8 mouse cellular contexts compared by ENCODE assay signal in the genomic region with DNA sequence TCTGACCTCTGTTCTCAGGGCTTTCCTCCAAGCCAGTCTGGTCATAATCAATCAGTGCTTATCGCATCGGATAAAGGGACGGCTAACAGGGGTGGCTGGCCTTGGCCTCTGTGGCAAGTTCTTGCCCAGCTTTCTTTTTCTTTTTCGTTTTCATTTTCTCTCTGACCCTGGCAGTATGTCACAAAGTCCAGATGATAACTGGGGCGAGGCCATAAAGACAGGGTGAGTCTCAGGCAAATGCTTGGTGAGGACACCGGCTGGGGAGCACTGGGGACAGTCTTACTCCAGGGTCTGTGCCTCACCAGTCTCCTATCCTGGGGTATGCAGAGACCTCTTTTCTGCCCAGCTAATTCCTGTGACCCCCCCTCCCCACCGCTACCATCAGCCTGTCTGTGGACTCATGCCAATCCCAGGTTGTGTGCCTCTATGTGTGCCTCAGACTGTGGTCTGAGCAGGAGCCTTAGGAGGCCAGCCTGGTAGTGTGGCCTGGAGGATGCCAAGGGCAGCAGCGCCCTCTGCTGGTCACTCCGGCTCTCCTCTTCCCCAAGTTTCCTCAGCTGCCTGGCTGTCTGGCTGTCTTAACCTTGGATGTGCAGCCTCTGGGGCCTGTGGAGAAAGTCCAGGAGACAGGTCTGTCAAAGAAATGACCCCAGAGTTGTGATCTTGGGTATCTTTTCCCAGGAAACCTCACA. TPM values are rescaled to one million over a fixed set of nuclear protein-coding genes. Genes with fewer than 3 reads are reported as not detected.
DNase-seq lines count a peak whose midpoint lies in the region; ATAC-seq lines count a peak whose summit lies in the region.

No protein-coding gene starts in this region.

- no peaks in the 10 kb centered on the region for H3K36me3 ChIP-seq in intestine, embryonic 16.5 days (ENCODE audit: control insufficient read depth, insufficient read depth, low read length)
- H3K36me3 ChIP-seq in midbrain, embryonic 12.5 days, result no peaks in the 10 kb centered on the region

- intact Hi-C loops in gastrocnemius, postnatal 36 days (cut with DNase I), result loop anchor here (1.0 kb wide), 1 partner anchor 117 kb away; no protein-coding TSS in a partner anchor
- intact Hi-C loops in left cerebral cortex, postnatal 25 days (cut with DNase I), result loop anchor here (1.0 kb wide), 2 partner anchors 114 to 118 kb away; no protein-coding TSS in a partner anchor

- peak; percentile 93 for ATAC-seq in intestine, embryonic 16.5 days
- ATAC-seq in midbrain, embryonic 12.5 days (ENCODE audit: low FRiP score, low read depth), result 0 out of 2 replicates have a peak, but pooled peaks have one; percentile 57

- H3K4me2 ChIP-seq in intestine, embryonic 16.5 days (ENCODE audit: low read depth, low read length), result peak overlapping the region; percentile 28; the same call in 1 of the 2 replicates
- H3K4me2 ChIP-seq in midbrain, embryonic 12.5 days (replicated peaks), result no peak overlapping the region

- H3K9me3 ChIP-seq in intestine, embryonic 16.5 days (ENCODE audit: control insufficient read depth, low read length), result no peaks in the 10 kb centered on the region
- H3K9me3 ChIP-seq in midbrain, embryonic 12.5 days, result no peaks in the 10 kb centered on the region

- no peaks in the 10 kb centered on the region for H3K27me3 ChIP-seq in intestine, embryonic 16.5 days (replicated peaks; ENCODE audit: control insufficient read depth, insufficient read depth, low read length)
- H3K27me3 ChIP-seq in midbrain, embryonic 12.5 days, result peaks cover 15% of the 10 kb centered on the region

- WGBS in intestine, embryonic 16.5 days, result 38% methylated on average over 9 of the region's 9 CpGs
- WGBS in midbrain, embryonic 12.5 days, result 41% methylated on average over 9 of the region's 9 CpGs

- DNase-seq in adrenal gland, adult (ENCODE audit: inconsistent age in 2 of 2, low spot score in 1 of 2), result peak; percentile 85 to 95
- peak; percentile 92 for DNase-seq in embryo, embryonic 10.5 days (ENCODE audit: low spot score)
- peak; percentile 69 to 75 for DNase-seq in gastrocnemius, postnatal 36 days
- peak; percentile 76 to 80 for DNase-seq in left cerebral cortex, postnatal 25 days (ENCODE audit: low spot score in 2 of 2)
- DNase-seq in skeletal muscle tissue, adult 2 months (ENCODE audit: low read depth, low spot score), result peak; percentile 84
- DNase-seq in yolk sac, embryonic 10.5 days (ENCODE audit: low spot score), result peak; percentile 68

- peaks cover 7% of the 10 kb centered on the region for H3K4me1 ChIP-seq in intestine, embryonic 16.5 days (ENCODE audit: control insufficient read depth, insufficient read depth, low read length)
- no peaks in the 10 kb centered on the region for H3K4me1 ChIP-seq in midbrain, embryonic 12.5 days

- H3K4me3 ChIP-seq in intestine, embryonic 16.5 days (ENCODE audit: low read length), result no peak overlapping the region
- H3K4me3 ChIP-seq in midbrain, embryonic 12.5 days, result no peak overlapping the region

- H3K9ac ChIP-seq in intestine, embryonic 16.5 days (ENCODE audit: low read depth, low read length), result no peak overlapping the region
- H3K9ac ChIP-seq in midbrain, embryonic 12.5 days (replicated peaks), result no peak overlapping the region

- H3K27ac ChIP-seq in intestine, embryonic 16.5 days (ENCODE audit: low read length), result peak overlapping the region; percentile 62
- no peak overlapping the region for H3K27ac ChIP-seq in midbrain, embryonic 12.5 days (replicated peaks)

RNA-seq across cellular contexts. Expression of a gene that starts 59.9 kb away (rescaled TPM):
- 1 to 10 TPM; 6.7 to 9.9 TPM for total RNA-seq in gastrocnemius, postnatal 36 days (2021)
- polyA plus RNA-seq in intestine, embryonic 16.5 days (2015; fragmentation: Nextera tagmentation; extraction: Ambion mirVana), result 55.5 and 55.6 TPM in 2 replicates
- 1 to 10 TPM; 4.9 to 5.8 TPM for total RNA-seq in left cerebral cortex, postnatal 25 days (2021)
- 4.0 and 4.7 TPM in 2 replicates for polyA plus RNA-seq in midbrain, embryonic 12.5 days (2016; fragmentation: Nextera tagmentation; extraction: Ambion mirVana)
